Mouse (Mus musculus) cerebellum, adult 11 months (tissue): ENCODE measurements around the gene Rpl7a.

Source experiments
- DNase-seq: peaks from one replicate; pipeline ENCODE4 v3.0.0; 2022

Rpl7a gene

DNA sequence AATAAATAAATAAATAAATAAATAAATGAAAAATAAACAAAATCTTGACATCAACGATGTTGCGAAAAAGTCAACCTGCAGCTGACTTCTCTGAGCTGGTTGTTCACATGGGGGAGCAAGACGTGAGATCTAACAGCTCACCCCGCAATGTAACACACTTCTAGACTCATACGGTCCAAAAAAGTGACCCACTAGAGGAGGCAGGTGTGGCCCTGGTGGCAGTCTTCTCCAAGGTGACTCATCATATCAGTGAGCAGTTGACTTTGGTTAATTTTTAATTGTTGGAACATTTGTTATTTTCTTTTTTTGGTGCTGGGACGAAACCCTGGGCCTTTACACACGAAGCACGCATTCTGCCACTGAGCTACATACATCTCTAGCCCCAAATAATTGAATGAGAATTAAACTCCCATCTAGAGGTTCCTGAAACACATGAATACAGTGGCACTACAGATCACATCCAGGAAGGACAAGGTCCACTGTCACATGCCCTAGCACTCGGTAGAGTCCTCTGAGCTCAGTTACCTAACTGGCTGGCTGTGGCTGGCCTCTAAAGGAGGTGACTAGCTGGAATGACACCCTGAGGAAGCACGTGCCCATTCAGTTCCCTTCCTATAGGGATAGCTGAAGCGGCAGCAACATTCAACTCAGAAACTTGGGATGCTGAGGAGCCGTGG, 46.4 kb downstream of the Rpl7a start:
- DNase-seq, result no peak

- no peak for DNase-seq
Measured at GRCm38 (mm10) chr2:26957488-26957859, 46.9 kb downstream of the Rpl7a start.

DNA sequence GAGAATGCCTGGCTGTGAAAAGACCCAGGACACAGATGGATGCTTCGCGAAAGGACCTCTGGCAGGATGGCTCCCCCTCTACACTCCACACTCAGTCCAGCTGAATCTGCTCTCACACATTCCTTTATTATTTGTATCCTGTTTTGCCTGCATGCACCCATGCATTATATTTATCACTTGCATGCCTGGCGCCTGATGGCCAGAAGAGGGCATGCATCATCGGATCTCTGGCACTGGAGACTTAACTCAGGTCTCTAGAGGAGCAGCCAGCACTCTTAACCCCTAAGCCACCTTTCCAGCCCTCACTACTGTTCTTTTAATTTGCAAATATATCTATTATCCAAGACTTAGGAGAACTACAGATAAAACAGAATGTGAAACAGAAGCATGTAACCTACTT, 50.2 kb downstream of the Rpl7a start:
- DNase-seq, result no peak
